Mouse (Mus musculus) B cell, adult 2 months (primary cell): ENCODE measurements around the gene Rpl38.

Experiments used
- DNase-seq, 2 experiments: peaks; one replicate each; pipeline ENCODE4 v3.0.0; 2022

The Rpl38 gene

GRCm38 (mm10) chr11:114682321-114682900, 14.1 kb downstream of the Rpl38 start:
- DNase-seq = no peak

GRCm38 (mm10) chr11:114683029-114683721, 14.9 kb downstream of the Rpl38 start:
- no peak for DNase-seq

GRCm38 (mm10) chr11:114683722-114684621, 15.6 kb downstream of the Rpl38 start:
- DNase-seq = peak; percentile 50 to 61

- no peak for DNase-seq
Observed at GRCm38 (mm10) chr11:114684627-114685373, 16.5 kb downstream of the Rpl38 start.

- no peak for DNase-seq
Observed at GRCm38 (mm10) chr11:114685526-114686040, 17.3 kb downstream of the Rpl38 start.

GRCm38 (mm10) chr11:114686221-114686959, 18.1 kb downstream of the Rpl38 start:
- DNase-seq = no peak

- no peak for DNase-seq
Observed at GRCm38 (mm10) chr11:114687574-114688188, 19.4 kb downstream of the Rpl38 start.

GRCm38 (mm10) chr11:114688729-114689128, 20.4 kb downstream of the Rpl38 start:
- DNase-seq = no peak

GRCm38 (mm10) chr11:114690192-114690591, 21.9 kb downstream of the Rpl38 start:
- no peak for DNase-seq

- no peak for DNase-seq
Observed at GRCm38 (mm10) chr11:114691454-114692182, 23.3 kb downstream of the Rpl38 start.

GRCm38 (mm10) chr11:114692601-114693000, 24.3 kb downstream of the Rpl38 start:
- DNase-seq = no peak

- no peak for DNase-seq
Observed at GRCm38 (mm10) chr11:114693456-114693855, 25.1 kb downstream of the Rpl38 start.

GRCm38 (mm10) chr11:114694451-114694850, 26.1 kb downstream of the Rpl38 start:
- no peak for DNase-seq

- no peak for DNase-seq
Observed at GRCm38 (mm10) chr11:114698496-114698895, 30.2 kb downstream of the Rpl38 start.

- DNase-seq = no peak
Observed at GRCm38 (mm10) chr11:114699511-114699910, 31.2 kb downstream of the Rpl38 start.

GRCm38 (mm10) chr11:114702311-114702995, 34.1 kb downstream of the Rpl38 start:
- peak; percentile 64 to 70 for DNase-seq

GRCm38 (mm10) chr11:114702996-114703361, 34.7 kb downstream of the Rpl38 start:
- no peak for DNase-seq

GRCm38 (mm10) chr11:114704071-114704913, 36.0 kb downstream of the Rpl38 start:
- no peak for DNase-seq

- no peak for DNase-seq
Observed at GRCm38 (mm10) chr11:114706358-114706757, 38.0 kb downstream of the Rpl38 start.
